Comparison of ENCODE assay signal across 13 mouse cellular contexts in the genomic region with DNA sequence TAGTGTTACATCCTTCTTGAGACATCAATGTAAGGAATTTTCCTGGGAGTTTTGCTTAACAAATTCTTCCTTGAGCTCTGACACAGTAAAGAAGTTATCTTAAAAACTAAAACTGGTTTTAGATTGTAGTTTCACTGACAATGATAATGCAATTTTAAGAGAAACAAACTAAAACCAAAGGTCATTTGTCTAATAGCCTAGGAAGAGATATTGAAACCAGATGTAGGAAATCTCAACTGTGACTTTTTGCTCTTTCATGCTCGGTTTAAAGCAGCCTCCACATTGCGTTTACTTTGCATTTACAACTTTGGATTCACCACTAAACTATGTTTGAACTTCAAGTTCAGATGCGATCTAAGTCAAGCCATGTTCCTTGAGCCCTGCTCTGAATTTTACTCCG. TPM values are rescaled to one million over a fixed set of nuclear protein-coding genes. Genes with fewer than 3 reads are reported as not detected.
DNase-seq lines count a peak whose midpoint lies in the region; ATAC-seq and TF ChIP-seq lines count a peak whose summit lies in the region.
"Had no signal": no experiment of that assay in that cellular context is flagged by ENCODE, and none has a peak within 500 bp of the region (broad histone marks: within the 10 kb centered on the region; RNA-seq: fewer than 3 reads in every experiment).

No protein-coding gene starts in this region.

- WGBS in kidney, postnatal 0 days, result 47% methylated on average over 4 of the region's 4 CpGs
- 72% methylated on average over 4 of the region's 4 CpGs for WGBS in neural tube, embryonic 12.5 days

- H3K36me3 ChIP-seq in kidney, postnatal 0 days (ENCODE audit: insufficient read depth, low read length), result no peaks in the 10 kb centered on the region
- H3K36me3 ChIP-seq in neural tube, embryonic 12.5 days, result no peaks in the 10 kb centered on the region

- H3K4me2 ChIP-seq in kidney, postnatal 0 days (ENCODE audit: low read length), result peak overlapping the region; percentile 34; the same call in 1 of the 2 replicates
- H3K4me2 ChIP-seq in neural tube, embryonic 12.5 days (replicated peaks), result 0 out of 2 replicates have a peak overlapping the region, but pooled peaks have one; percentile 33
- H3K4me2 ChIP-seq: liver, embryonic 11.5 days had no signal

- ATAC-seq in kidney, postnatal 0 days (replicated peaks; ENCODE audit: low FRiP score, low read depth), result no peak
- ATAC-seq in neural tube, embryonic 12.5 days (ENCODE audit: low FRiP score, low read depth), result no peak
- ATAC-seq in erythroblast, adult 5-6 weeks (replicated peaks; ENCODE audit: low FRiP score, poor library complexity, severe bottlenecking), result no peak
- ATAC-seq: CD4-positive, CD25-positive, alpha-beta regulatory T cell, adult 4 months had no signal

- H3K9ac ChIP-seq in kidney, postnatal 0 days (ENCODE audit: low read depth, low read length), result no peak overlapping the region
- H3K9ac ChIP-seq in neural tube, embryonic 12.5 days, result no peak overlapping the region

- H3K27ac ChIP-seq in kidney, postnatal 0 days, result no peak overlapping the region
- H3K27ac ChIP-seq in neural tube, embryonic 12.5 days, result no peak overlapping the region

- DNase-seq in kidney, postnatal 0 days (ENCODE audit: low spot score), result peak; percentile 26
- no peak for DNase-seq in kidney, postnatal 14 days
- DNase-seq in embryo, embryonic 11 days, result peak; percentile 35
- DNase-seq in forelimb bud, embryonic 11.5 days (ENCODE audit: low read depth, low spot score), result peak; percentile 37
- DNase-seq in ovary, postnatal 10 days (ENCODE audit: low spot score), result no peak
- DNase-seq: cerebellum, postnatal 10 days; kidney, adult 9 months; thymus, postnatal 36 days had no signal

- no peak for TF ChIP-seq CTCF in kidney, postnatal 0 days (IDR thresholded peaks at IDR 0.05; ENCODE audit: low read depth)

- no peaks in the 10 kb centered on the region for H3K27me3 ChIP-seq in kidney, postnatal 0 days (ENCODE audit: insufficient read depth, low read length)
- no peaks in the 10 kb centered on the region for H3K27me3 ChIP-seq in neural tube, embryonic 12.5 days (replicated peaks)

- no peaks in the 10 kb centered on the region for H3K9me3 ChIP-seq in kidney, postnatal 0 days (replicated peaks; ENCODE audit: low read length)
- H3K9me3 ChIP-seq in neural tube, embryonic 12.5 days, result no peaks in the 10 kb centered on the region

- no peaks in the 10 kb centered on the region for H3K4me1 ChIP-seq in kidney, postnatal 0 days (replicated peaks; ENCODE audit: insufficient read depth, low read length)
- no peaks in the 10 kb centered on the region for H3K4me1 ChIP-seq in neural tube, embryonic 12.5 days

- no peak overlapping the region for H3K4me3 ChIP-seq in kidney, postnatal 0 days (replicated peaks; ENCODE audit: low read depth, low read length)
- no peak overlapping the region for H3K4me3 ChIP-seq in neural tube, embryonic 12.5 days

RNA-seq across cellular contexts. Expression of gene Sema3a, which starts 1.0 kb away (rescaled TPM):
- 11.2 and 13.8 TPM in 2 replicates for polyA plus RNA-seq in kidney, postnatal 0 days (2015; fragmentation: Nextera tagmentation; extraction: Ambion mirVana)
- polyA plus RNA-seq in neural tube, embryonic 12.5 days (2016; fragmentation: Nextera tagmentation; extraction: Ambion mirVana), result 21.0 and 21.1 TPM in 2 replicates
- not detected in 2 replicates for total RNA-seq in erythroblast, adult 5-6 weeks (2015; ENCODE audit: low replicate concordance)
- not detected in 2 replicates for total RNA-seq in erythroblast, adult 5-6 weeks (2017; ENCODE audit: low replicate concordance)
- total RNA-seq: hematopoietic stem cell, adult 5-6 weeks had no signal

Comparison
In these comparisons a context has a peak if more than half of its experiments do, and no peak if none do; other contexts are left out.
1. DNase-seq: peak in kidney, postnatal 0 days (single experiment), embryo, embryonic 11 days (single experiment) and forelimb bud, embryonic 11.5 days (single experiment); none in kidney, postnatal 14 days (single experiment) and ovary, postnatal 10 days (single experiment).